Mouse (Mus musculus) kidney, postnatal 4 days (tissue): ENCODE results near the gene Olfr843.

Source experiments
- DNase-seq, 2 experiments: peaks; one replicate each; pipeline ENCODE4 v3.0.0; 2021; ENCODE audit warnings: mixed read lengths in 2 of 2

Gene Olfr843

GRCm38 (mm10) chr9:19251887-19252286 lies at the start of gene Olfr843:
TSS of gene Olfr843 (minus strand) at chr9:19251987.
- no peak for DNase-seq
